Mouse (Mus musculus) inflammation-experienced regulatory T-cells, adult 16 weeks (primary cell): ENCODE results near the gene Pds5b. TPM values are rescaled to one million over a fixed set of nuclear protein-coding genes. Genes with fewer than 3 reads are reported as not detected.

Experiments
- polyA plus RNA-seq: library from polyadenylated mRNA; unstranded; fragments of 100-300 nt; shearing (Covaris generic); gene quantifications from one replicate; pipeline ENCODE4 v1.2.1, GENCODE M21; 2017

Gene Pds5b
- polyA plus RNA-seq = 39.0 TPM

GRCm38 (mm10) chr5:150673153-150673835 is at the start of gene Pds5b:
Gene Pds5b, plus strand, starts transcription at chr5:150673739.

GRCm38 (mm10) chr5:150666133-150666739 is 7.3 kb upstream of the Pds5b start, which contains the start of gene N4bp2l2:
Gene N4bp2l2, minus strand, starts transcription at chr5:150666183.

Other genes starting within 250 kb of the Pds5b start
- not detected for gene Zar1l, start 155.6 kb upstream of the Pds5b start, polyA plus RNA-seq
- 7.5 TPM for gene Brca2, start 151.1 kb upstream of the Pds5b start, polyA plus RNA-seq
- gene N4bp2l1, start 76.6 kb upstream of the Pds5b start, polyA plus RNA-seq = 138 TPM
- 93.4 TPM for gene N4bp2l2, start 7.6 kb upstream of the Pds5b start, polyA plus RNA-seq